Mouse (Mus musculus) liver, adult (tissue): ENCODE data around the gene Zmynd10.

Source experiments
- GATA4 ChIP-seq: IDR thresholded peaks from 2 replicates; pipeline ENCODE4 v1.6.1; 2014; ENCODE audit warnings: mild to moderate bottlenecking, low read length; ENCODE audit not compliant: insufficient replicate concordance

Gene Zmynd10

GRCm38 (mm10) chr9:107545199-107545598 lies 1.9 kb upstream of the Zmynd10 start:
- TF ChIP-seq GATA4, result no peak

GRCm38 (mm10) chr9:107545602-107546001 lies 1.5 kb upstream of the Zmynd10 start:
- TF ChIP-seq GATA4, result no peak

- TF ChIP-seq GATA4, result no peak
Observed at GRCm38 (mm10) chr9:107547957-107548356, 859 bp downstream of the Zmynd10 start.

GRCm38 (mm10) chr9:107548820-107549219 lies 1.7 kb downstream of the Zmynd10 start:
- no peak for TF ChIP-seq GATA4

- no peak for TF ChIP-seq GATA4
Observed at GRCm38 (mm10) chr9:107549297-107550074, 2.4 kb downstream of the Zmynd10 start.

- TF ChIP-seq GATA4, result no peak
Observed at GRCm38 (mm10) chr9:107550491-107551116, 3.5 kb downstream of the Zmynd10 start.

GRCm38 (mm10) chr9:107551117-107551889 lies 4.2 kb downstream of the Zmynd10 start, which contains the start of gene Rassf1:
Rassf1 (plus strand) TSS chr9:107551555.
- TF ChIP-seq GATA4, result no peak

GRCm38 (mm10) chr9:107551890-107552355 lies 4.8 kb downstream of the Zmynd10 start:
- no peak for TF ChIP-seq GATA4

- TF ChIP-seq GATA4, result no peak
Observed at GRCm38 (mm10) chr9:107552690-107553393, 5.7 kb downstream of the Zmynd10 start.

GRCm38 (mm10) chr9:107553541-107554318 lies 6.6 kb downstream of the Zmynd10 start:
- no peak for TF ChIP-seq GATA4

GRCm38 (mm10) chr9:107554319-107554825 lies 7.3 kb downstream of the Zmynd10 start:
- TF ChIP-seq GATA4, result no peak

- TF ChIP-seq GATA4, result no peak
Observed at GRCm38 (mm10) chr9:107555031-107555457, 7.9 kb downstream of the Zmynd10 start.

- no peak for TF ChIP-seq GATA4
Observed at GRCm38 (mm10) chr9:107555701-107556100, 8.6 kb downstream of the Zmynd10 start.

GRCm38 (mm10) chr9:107556346-107556745 lies 9.2 kb downstream of the Zmynd10 start:
- TF ChIP-seq GATA4, result no peak
